Mouse (Mus musculus): Measurements from ENCODE around the gene Umps.

Umps gene

DNA sequence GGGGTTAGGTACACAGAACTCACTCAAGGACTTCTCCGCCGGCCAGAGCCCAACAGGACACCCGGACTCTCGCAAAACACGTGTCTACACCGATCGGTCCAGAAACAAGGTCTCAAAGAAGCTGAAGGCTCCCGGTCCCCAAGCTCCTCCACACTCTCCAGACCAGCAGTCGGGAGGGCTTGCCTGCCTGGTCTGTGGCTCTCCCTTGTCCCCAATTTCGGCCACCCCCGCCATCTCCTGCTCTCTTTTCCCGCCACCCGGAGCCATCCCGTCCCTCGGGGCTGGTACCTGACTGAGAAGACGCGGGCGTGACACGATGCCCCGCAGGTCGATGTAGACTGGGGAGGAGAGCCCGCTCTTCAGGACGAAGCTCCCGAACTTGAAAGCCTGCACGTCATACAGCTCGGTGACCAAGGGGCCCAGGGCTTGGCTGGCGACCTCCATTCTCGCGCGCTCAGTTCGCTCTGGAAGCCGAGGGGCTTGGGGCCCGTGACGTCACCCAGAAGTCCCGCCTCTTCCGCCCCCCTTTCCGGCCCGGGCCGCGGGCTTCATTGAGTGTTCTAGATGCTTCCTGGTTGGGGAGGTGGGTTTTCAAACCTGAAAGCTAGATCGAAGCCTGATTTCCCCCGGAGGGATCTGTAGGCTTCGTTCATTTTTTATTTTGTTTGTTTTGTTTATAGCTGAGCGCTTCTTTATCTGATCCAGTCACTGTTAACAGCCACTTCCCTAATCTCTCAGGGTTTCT, at the start of gene Umps:
Umps (minus strand) TSS at position 501 of the 745 bp plus-strand sequence.
- WGBS = under 1% methylated on average over 44 of the region's 44 CpGs

DNA sequence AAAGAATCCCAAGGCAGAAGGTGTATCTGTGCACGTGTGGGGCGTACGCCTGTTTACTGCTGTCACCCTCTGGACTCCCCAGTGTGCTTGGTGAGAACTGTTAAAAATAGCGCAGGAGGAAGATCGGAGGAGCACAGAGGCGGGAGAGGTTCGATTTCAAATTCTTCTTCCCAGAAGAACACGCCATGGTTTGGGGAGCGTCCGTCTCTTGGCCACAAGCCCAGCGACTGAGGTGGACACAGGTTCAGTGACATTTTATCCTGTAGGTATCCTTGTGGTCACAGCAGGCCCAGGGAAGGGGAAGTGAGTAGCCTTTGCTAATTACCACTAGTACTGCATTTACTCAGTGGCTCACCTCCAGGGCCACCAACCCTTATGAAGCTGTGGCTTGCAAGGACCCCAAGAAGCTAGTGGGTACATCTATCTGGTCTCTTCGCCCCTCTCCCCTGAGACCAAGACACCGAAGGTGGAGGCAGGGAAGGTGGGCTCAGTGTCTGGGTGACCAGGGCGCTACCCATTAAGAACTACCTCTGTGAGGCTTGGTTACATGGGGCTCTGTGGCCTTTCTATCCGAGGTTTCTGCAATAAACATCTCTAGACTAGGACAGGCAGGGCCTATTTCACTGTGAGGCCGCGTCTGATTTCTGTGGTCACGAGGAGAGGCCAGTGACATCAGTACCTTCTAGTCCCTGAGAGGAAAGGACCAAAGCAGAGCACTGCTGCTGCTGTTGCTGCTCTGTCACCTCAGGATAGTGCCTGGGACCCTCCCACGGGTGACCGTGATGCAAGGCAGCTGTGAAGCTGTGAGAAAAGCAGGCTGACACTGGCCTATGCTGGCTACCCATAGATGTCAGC, 45.4 kb upstream of the Umps start:
- 77% methylated on average over 20 of the region's 20 CpGs for WGBS

DNA sequence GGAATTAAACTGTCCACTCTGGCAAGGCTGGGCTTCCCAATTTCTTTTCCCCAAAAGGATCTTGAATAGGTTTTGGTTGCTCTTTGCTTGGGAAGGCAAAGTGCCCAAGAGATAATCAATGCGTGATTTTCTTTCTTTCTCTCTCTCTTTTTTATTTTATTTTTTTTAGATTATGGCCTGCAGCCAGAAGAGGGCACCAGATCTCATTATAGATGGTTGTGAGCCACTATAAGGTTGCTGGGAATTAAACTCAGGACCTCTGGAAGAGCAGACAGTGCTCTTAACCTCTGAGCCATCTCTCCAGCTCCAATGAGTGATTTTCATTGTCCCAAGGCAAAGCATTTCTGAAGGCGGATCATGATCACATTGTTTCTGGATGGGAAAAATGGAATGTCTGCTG, 42.7 kb upstream of the Umps start:
- WGBS = 95% methylated on average over 2 of the region's 2 CpGs

DNA sequence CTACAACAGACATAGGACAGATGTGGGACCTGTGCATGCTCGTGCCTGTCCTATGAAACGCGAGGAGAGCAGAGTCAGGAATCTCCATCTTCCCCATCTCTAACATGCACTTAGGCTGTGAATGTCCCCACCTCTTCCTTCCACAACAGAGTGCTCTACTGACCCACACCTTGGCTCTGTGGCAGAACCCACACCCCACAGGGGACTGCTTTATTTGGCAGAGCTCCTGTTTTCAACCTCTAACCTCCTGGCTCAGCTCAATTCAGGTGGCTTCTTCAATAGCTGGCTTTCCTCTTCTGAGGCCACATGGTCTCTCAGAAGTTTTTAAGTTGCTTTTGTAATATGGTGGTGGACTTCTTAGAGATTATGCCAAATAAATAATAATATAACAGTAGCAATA, 39.1 kb upstream of the Umps start:
- 97% methylated on average over 3 of the region's 3 CpGs for WGBS

DNA sequence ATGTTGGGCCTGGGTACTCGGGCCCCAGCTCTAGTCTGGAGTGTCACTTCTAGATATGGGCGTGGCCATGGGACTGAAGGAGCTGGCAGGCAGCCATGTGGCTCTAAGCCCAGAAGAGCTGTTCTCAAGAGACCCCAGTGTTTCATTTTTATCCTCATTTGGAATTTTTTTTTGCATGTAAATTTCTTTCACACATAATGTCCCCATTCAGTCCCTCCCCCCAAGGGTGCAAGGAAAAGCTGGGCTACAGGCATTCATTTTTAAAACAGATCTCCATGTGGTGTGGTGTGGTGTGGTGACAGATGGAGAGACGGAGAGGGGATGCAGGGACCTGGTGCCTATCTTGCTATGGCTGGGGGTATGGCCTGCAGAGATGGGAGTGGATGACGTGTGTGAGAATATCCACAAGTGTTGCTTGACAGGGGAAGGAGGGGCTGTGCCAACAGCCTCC, 37.3 kb upstream of the Umps start:
- 23% methylated on average over 4 of the region's 4 CpGs for WGBS

DNA sequence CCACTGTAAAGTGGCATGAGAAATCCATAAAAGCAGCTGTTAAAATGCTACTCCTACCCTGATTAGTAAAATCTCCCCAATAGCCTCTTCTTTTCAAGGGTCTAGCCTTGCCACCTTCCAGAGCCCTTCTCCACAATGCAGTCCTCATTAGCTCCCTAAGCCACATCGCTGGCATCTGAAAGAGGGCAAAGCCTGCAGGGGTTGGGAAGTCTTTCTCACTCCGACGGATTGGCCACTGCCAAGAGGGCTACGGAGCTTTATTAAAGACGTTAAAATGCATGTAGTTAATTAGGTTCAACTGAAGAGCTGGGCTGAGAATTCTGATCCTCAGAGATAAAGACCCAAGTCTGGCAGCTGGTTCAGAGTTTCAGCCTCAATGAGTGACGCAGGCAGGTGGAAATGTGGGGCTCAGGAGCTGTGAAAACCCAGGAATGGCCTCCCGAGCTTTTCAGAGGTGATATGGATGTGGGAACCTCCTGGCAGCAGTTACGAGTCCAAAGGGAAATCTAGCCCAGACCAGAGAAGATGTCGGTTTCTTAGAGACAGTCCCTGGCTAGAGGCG, 36.8 kb upstream of the Umps start:
- WGBS = 40% methylated on average over 10 of the region's 10 CpGs

DNA sequence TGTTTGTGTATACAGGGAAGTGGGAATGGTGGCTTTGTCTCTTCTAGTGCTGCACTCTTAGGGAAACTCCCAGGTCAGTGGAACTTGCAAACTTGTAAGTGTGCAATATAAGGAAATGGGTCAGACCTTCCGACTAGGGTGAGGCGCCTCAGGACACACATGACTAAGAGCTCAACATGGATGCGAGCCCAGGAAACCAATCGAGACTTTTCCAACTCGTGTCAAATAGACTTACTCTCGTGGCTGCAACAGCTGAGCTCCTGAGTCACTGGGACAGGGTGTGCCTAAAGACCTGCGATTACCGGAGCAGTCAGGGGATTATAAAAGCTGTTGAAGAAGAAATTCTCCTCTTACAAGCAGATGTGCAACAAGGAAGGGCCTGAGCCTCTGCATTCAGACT, 33.9 kb upstream of the Umps start:
- 69% methylated on average over 8 of the region's 8 CpGs for WGBS

DNA sequence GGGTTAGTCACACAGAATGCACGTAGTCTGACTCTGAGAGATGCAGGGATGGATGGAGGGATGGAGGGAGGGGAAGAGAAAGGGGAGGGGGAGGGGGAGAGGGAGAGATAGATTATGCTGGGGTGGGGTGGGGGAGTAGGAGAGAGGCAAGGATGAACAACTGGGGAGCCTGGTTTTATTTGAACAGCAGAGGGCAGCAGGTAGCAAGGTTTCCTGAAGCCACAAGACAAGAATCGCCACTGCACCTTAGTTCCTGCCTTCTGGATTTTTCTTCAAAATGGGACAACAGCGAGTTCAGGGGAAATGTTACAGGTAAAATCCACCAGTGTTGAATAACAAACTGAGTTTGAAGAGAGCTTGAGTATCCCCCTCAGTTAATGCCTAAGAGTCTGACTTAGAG, 32.5 kb upstream of the Umps start:
- 27% methylated on average over 3 of the region's 3 CpGs for WGBS

DNA sequence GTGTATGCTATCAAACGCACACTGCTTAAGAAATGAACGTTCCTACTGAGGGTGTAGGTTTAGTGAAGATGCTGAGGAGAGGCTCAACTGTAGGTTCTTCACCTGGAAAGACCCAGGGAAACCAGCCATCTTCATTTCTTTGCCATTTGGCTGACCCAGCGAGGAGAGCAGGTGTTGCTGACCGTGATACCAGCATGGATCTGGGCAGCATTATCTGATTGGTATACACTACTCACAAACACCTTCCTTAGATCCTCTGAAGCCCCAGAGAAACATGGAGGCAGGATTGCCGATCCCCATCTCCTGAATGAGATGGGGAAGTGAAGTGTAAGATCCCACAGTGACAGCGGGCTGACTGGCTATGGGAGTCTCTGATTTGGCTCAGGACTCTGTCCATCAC, 31.2 kb upstream of the Umps start:
- WGBS = 80% methylated on average over 6 of the region's 6 CpGs

DNA sequence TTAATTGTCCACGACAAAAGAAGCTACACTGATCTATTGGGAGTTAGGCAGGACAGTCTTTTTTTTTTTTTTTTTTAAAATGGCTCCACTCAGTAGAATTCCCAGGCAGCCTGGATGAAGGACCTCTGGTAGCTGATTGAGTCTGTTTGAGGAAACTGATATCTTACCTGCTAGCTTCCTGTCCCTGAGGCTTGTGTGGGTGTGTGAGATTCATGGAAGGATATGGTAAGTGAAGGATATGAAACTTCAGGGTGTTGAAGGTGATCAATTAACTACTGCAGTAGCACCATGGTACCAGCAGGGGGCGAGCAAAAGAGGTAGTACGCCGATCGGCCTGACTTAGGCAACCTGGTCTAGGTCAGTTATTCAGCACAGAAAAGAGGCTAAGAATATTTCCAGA, 29.2 kb upstream of the Umps start:
- 10% methylated on average over 5 of the region's 5 CpGs for WGBS

DNA sequence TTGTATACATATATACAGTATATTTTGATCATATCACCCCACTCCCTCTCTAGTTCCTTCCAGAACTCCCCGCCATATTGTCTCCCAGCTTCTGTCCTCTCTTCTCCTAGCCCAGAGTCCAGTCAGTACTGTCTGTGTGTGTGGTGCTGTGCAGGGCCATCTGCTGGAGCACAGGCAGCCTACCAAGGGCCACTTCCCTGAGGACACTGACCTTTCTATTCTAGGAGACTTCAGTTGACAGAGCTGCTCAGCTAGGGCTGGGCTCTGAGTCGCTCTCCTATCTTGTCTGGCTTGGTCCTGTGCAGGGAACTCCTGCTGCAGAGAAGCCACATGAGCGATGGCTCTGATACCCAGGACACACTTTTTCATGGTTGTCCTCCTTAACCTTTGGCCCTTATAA, 28.7 kb upstream of the Umps start:
- WGBS = 76% methylated on average over 3 of the region's 3 CpGs

DNA sequence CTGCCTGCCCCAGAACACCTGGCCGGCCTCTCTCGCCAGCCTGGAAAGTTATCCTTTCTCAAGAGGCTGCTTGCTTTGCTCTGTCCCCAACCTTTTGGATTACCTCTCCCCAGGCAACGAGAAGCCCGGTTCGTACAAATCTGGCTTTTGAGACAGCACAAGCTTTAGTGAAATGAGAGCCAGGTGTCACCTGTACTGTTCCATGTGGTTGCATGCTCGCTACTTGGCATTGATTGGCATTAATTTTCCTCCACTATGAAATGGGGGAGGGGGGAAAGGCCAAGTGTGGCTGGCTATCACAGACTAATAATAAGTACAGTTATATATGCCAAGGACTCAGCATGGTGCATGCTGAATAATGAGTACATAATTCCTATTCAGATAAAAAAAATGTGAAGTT, 27.5 kb upstream of the Umps start:
- WGBS = 84% methylated on average over 6 of the region's 6 CpGs

DNA sequence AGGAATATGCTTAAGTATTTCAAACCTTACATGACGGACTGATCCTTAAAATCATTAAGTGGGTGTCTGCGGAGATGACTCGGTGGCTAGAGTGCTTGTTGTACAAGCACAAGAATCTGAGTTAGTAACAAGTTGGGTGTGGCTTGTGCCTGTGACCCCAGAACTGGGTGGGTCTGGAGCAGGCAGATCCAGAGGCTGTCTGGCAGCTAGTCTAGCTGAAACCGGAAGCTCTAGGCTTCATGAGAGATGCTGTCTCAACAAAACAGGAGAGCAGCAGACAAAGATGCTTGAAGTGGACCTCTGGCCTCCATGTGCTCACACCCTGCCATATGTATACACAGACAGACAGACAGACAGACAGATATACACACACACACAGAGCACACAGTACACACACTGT, 23.9 kb upstream of the Umps start:
- whole genome bisulfite sequencing = 68% methylated on average over 4 of the region's 4 CpGs

DNA sequence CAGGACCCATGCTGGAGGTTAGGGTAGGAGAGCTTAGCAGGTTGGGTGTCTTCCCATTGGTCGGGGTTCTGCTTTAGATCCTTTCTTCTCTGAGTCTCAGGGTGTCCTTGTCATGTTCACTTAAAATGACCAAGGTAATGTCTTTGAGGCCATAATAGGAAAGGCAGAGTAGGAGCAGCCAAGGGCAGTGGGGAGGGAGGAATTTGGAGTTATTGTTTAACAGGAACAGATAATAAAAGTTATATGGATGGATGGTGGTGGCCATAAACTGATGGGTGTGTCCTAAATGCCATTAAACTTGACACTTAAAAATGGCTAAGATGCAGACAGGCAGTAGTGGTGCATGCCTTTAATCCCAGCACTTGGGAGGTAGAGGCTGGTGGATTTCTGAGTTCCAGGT, 22.3 kb upstream of the Umps start:
- WGBS = 91% methylated on average over 1 of the region's 1 CpGs

DNA sequence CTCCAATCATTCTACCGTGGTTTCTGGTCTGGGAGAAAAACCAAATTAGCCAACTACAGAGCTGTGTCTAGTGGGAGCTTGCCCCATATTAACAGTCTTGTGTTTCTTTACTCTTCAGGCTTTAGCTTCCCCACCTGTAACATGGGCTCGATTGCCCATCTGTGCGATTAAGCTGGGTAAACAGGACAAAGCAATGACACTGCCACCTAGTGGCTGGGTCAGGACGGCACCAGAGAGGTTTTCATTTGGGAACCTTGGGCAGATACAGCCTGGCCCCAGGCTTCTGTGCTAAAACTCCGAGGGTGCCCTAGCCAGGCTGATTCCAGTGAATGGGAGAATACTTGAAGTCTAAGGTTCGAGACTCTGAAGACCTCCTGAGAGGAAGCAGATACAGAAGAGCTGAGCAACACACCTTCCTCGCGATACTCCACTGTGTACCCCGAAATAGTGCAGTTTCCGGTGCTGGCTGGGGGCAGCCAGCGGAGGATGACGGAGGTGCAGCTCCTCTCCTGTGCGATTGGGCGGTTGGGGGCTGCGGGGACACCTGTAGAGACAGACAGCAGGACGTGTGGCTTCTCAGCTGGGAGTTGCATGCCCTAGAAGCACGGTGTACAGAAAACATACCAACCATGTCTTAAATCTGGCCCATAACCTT, 21.6 kb upstream of the Umps start:
- WGBS = 60% methylated on average over 17 of the region's 17 CpGs

DNA sequence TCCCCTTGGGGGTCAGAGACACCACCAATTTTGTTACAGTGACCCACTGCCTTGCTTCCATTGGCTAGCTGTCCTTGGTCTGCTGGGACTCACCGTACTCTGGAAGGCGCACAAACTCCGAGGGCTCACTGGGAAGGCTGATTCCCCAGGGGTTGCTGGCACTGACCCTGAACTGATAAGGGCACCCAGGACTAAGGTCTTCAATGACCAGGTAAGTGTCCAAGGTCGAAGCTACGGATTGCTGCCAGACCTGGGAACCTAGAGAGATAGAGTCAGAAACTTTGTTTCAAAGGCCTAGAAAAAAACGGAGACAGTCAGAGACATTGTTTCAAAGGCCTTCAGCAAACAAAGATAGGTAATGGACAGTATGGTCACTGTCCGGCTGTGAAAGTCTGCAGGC, 20.2 kb upstream of the Umps start:
- WGBS = 94% methylated on average over 7 of the region's 7 CpGs

DNA sequence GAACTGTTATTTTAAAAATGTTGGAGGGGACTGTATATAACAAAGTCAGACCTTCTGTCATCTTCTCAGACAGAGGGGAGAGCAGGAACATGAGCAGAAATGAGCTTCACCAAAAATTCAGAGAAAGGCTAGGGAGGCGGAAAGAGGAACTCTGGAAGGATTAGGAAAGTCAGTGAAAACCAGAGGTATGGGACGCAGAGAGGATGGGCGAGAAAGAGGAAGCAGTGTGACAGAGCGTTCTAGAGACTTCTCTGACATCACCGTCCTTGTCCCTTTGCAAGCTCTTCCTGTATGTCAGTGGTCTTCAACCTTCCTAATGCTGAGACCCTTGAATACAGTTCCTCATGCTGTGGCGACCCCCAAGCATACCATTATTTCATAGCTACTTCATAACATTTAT, 18.5 kb upstream of the Umps start:
- 85% methylated on average over 6 of the region's 6 CpGs for WGBS

DNA sequence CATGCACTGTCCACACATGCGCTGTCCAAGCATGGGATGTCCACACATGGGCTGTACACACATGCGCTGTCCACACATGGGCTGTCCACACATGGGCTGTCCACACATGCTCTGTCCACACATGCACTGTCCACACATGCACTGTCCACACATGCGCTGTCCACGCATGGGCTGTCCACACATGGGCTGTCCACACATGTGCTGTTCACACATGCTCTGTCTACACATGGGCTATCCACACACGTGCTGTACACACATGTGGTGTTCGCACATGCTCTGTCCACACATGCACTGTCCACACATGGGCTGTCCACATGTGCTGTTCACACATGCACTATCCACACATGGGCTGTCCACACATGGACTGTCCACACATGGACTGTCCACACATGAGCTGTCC, 16.9 kb upstream of the Umps start:
- 97% methylated on average over 6 of the region's 6 CpGs for WGBS

DNA sequence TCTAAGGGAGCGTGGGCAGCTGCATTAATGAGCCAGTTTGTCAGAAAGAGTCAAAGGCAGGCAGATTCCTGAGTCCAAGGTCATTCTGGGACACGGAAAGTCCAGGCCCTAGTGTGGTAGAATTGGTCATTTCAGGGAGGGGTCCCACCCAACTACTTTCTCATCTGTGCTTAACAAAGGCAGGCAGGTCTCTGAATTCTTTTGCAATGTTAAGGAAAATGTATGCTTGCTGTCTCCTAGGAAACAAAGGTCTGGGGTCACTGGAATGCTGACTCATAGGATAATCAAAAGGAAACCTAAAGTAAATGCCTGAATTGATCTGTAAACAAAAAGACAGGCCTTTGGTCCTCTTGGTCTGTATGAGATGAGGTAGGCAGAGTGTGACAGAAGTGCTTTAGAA, 13.0 kb upstream of the Umps start:
- 81% methylated on average over 2 of the region's 2 CpGs for WGBS

DNA sequence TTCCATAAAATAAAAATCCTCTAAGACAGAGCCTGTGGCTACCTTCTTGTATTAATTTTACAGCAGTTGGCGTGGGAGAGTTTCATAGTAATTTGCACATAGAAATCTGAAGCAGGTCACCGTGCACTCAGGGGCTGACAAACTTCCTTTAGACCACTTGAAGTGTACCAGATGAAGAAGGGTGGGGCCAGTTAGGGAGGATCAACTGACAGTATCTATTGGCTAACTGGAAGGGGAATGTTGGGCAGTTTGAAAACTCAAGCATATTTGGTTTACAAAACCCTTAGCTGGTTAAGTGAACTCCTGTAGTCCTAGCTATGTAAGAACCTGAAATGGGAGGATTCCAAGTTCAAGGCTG, 424 bp upstream of the Umps start:
- WGBS = 49% methylated on average over 2 of the region's 2 CpGs

DNA sequence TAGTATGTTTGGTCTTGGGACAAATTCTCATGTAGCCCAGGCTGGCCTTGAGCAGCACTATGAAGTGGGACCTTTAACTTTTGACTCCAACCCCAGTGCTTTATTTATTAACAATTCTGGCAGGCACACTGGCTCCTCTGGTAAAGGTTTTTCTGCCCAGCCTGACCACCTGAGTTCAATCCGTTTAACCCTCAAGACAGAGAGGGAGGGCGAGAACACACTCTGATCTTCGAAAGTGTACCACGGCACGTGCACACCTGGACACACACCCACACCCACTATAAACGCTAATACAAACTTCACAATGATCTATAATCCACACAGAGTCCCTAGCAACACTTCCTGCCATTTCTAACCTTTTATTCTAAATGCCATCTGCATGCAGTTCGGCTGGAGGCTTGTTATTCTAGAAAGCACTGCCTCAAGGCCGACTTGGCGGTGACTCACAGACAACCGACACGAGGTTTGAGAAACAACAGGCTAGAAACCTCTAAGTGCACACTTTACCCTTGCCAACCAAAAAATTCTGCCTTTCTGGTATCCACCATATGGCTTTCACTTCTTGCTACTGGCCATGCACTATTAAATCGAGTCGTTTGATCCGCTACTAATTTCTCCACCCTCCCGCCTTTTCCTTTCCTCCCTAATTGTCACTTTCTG, 830 bp downstream of the Umps start:
- WGBS = 14% methylated on average over 15 of the region's 15 CpGs

DNA sequence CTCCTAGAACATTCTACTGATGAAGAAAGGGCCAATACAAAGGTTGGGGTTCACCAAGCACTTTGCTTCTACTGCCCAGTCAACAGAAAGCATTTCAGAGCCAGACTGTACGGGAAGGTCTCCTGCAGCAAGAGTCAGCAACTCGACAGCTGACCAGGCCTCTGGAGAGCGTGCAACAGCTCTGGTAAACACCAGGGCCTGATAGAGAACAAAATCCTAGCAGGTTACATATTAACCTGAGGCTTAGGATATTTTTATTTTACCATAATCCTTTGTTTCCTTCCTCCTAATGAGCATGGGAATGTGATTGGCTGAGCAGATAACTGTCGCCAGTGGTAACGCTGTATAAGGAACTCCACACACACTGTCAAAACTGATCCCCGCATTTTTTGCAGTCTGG, 3.3 kb downstream of the Umps start:
- WGBS = 92% methylated on average over 6 of the region's 6 CpGs
